Mouse (Mus musculus): ENCODE data around the gene Msantd1.

The Msantd1 gene

GRCm38 (mm10) chr5:34924519-34924918 lies 16.7 kb downstream of the Msantd1 start:
- no peak for DNase-seq (ENCODE audit: low spot score in 2 of 2)

GRCm38 (mm10) chr5:34927648-34928047 lies 19.8 kb downstream of the Msantd1 start:
- DNase-seq (ENCODE audit: low spot score in 2 of 2), result no peak

- no peak for DNase-seq (ENCODE audit: low spot score in 2 of 2)
Measured at GRCm38 (mm10) chr5:34930151-34930975, 22.6 kb downstream of the Msantd1 start.

GRCm38 (mm10) chr5:34931091-34931490 lies 23.3 kb downstream of the Msantd1 start:
- DNase-seq (ENCODE audit: low spot score in 2 of 2), result no peak

GRCm38 (mm10) chr5:34931516-34932457 lies 24.0 kb downstream of the Msantd1 start:
- no peak for DNase-seq (ENCODE audit: low spot score in 2 of 2)

GRCm38 (mm10) chr5:34932458-34932806 lies 24.6 kb downstream of the Msantd1 start:
- no peak for DNase-seq (ENCODE audit: low spot score in 2 of 2)

- no peak for DNase-seq (ENCODE audit: low spot score in 2 of 2)
Measured at GRCm38 (mm10) chr5:34933461-34933860, 25.6 kb downstream of the Msantd1 start.

GRCm38 (mm10) chr5:34941710-34942470 lies 34.1 kb downstream of the Msantd1 start:
- no peak for DNase-seq (ENCODE audit: low spot score in 2 of 2)

- no peak for DNase-seq (ENCODE audit: low spot score in 2 of 2)
Measured at GRCm38 (mm10) chr5:34943428-34943827, 35.6 kb downstream of the Msantd1 start.

GRCm38 (mm10) chr5:34948861-34949760 lies 41.3 kb downstream of the Msantd1 start, which contains the start of gene Rgs12:
Gene Rgs12, plus strand, starts transcription at chr5:34949445.
- DNase-seq (ENCODE audit: low spot score in 2 of 2), result peak; percentile 25 to 32

- no peak for DNase-seq (ENCODE audit: low spot score in 2 of 2)
Measured at GRCm38 (mm10) chr5:34949769-34950211, 42.0 kb downstream of the Msantd1 start.

- DNase-seq (ENCODE audit: low spot score in 2 of 2), result no peak
Measured at GRCm38 (mm10) chr5:34950486-34951160, 42.8 kb downstream of the Msantd1 start.

GRCm38 (mm10) chr5:34951161-34951834 lies 43.5 kb downstream of the Msantd1 start:
- no peak for DNase-seq (ENCODE audit: low spot score in 2 of 2)

GRCm38 (mm10) chr5:34954508-34954907 lies 46.7 kb downstream of the Msantd1 start:
- no peak for DNase-seq (ENCODE audit: low spot score in 2 of 2)

GRCm38 (mm10) chr5:34955630-34956029 lies 47.8 kb downstream of the Msantd1 start:
- no peak for DNase-seq (ENCODE audit: low spot score in 2 of 2)

GRCm38 (mm10) chr5:34956151-34956550 lies 48.3 kb downstream of the Msantd1 start:
- DNase-seq (ENCODE audit: low spot score in 2 of 2), result no peak

GRCm38 (mm10) chr5:34957015-34957414 lies 49.2 kb downstream of the Msantd1 start:
- DNase-seq (ENCODE audit: low spot score in 2 of 2), result peak in 1 of 2 experiments; percentile 34

GRCm38 (mm10) chr5:34960021-34960420 lies 52.2 kb downstream of the Msantd1 start:
- no peak for DNase-seq (ENCODE audit: low spot score in 2 of 2)

GRCm38 (mm10) chr5:34965531-34965930 lies 57.7 kb downstream of the Msantd1 start:
- DNase-seq (ENCODE audit: low spot score in 2 of 2), result no peak
